Mouse (Mus musculus): ENCODE measurements at regions not wholly inside any gene's neighbourhood (a gene's known extent, or its start where the extent isn't known, plus 50 kb on each side); places are given as distances from the start of the nearest gene placed in this dataset.
A peak's percentile ranks its signal among the peaks of the same experiment; 100 is the strongest.
"Not testable (repeated sequence)": the region's sequence is repeated elsewhere in the genome, so short reads cannot be mapped to it uniquely, and the experiment has no call there.

DNA sequence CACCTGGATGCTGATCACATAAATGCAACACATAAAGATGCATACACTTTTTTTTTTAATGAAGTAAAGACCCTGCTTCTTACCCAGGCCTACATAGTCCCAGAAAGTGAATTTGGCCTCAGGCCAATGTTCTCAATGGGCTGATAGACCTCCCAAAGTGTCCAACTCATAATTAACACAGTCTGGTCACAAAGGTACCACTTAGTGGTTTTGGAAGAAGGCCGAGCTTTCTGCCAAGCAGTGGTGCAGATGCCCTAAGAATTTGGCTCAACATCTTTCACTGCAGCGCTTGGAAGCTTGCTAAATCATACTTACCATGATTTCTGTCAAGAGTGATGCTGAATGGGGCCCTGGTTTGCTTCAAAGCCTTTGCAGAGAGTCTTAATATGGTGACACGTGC, 706.4 kb upstream of the Rag2 start:
- DNase-seq (ENCODE audit: low spot score in 2 of 2) = no peak
- intact Hi-C loops (cut with DNase I) = no loop called here

DNA sequence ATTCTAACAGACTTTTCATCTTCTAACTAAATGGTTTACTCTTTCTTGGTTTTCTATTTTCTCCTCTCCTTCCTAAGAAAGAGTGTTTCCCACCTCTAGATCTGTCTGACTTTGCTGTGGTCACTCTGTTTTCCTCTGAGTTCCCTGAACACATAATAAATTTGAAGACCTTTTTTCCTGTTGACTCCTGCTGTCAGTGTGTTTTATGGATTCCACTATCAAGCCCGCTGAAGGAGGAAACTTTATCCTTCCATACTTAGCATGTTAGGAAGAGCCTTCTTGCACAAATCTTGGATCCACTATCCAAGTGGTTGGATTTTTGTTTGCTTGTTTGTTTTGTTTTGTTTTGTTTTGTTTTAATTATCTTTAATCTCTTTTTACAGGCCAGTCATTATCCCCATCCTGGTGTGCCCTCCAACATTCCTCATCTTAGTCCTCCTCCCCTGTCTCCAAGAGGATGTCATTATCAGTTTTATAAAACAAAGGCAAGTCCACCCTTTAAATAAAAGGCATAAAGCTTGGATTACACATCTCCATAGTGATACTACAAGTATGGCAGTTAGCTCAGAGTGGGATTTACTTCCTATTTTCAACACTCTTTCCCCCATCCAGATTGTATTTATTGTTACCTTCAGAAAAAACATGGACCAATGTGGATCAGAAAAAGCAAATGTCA, 704.8 kb upstream of the Rag2 start:
- intact Hi-C loops (cut with DNase I) = no loop called here
- DNase-seq (ENCODE audit: low spot score in 2 of 2) = no peak

DNA sequence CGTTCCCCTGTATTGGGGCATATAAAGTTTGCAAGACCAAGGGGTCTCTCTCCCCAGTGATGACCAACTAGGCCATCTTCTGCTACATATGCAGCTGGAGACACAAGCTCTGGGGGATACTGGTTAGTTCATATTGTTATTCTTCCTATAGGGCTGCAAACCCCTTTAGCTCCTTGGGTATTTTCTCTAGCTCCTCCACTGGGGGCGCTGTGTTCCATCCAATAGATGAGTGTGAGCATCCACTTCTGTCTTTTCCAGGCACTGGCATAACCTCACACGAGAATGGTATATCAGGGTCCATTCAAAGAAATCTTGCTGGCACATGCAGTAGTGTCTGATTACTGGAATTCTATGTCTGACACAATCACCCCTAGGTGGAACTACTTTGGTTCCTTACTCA, 675.9 kb upstream of the Rag2 start:
- DNase-seq (ENCODE audit: low spot score in 2 of 2); intact Hi-C loops (cut with DNase I): not testable (repeated sequence)

DNA sequence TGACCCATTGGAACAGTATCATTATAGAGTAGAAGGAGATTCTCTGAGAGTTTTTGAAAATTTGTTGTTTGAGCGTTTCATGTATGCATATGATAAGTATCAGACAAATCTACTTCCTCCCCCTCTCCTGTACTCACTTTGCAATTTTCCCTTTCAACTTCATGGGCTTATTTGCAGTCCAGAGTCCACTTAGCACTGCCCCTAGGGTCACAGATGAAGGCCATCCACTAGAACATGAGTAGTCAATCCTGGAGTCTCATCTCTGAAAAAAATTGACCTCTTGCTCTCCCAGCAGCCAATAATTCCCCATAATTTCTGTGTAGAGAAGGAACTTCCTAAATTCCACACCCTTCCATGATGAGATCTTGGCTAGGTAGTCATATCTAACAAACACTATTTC, 665.1 kb upstream of the Rag2 start:
- intact Hi-C loops (cut with DNase I) = no loop called here
- DNase-seq (ENCODE audit: low spot score in 2 of 2) = no peak

GRCm38 (mm10) chr2:100964584-100964983, 659.9 kb upstream of the Rag2 start:
- DNase-seq (ENCODE audit: low spot score in 2 of 2) = no peak
- intact Hi-C loops (cut with DNase I) = no loop called here

GRCm38 (mm10) chr2:100977202-100977601, 647.3 kb upstream of the Rag2 start:
- no peak for DNase-seq (ENCODE audit: low spot score in 2 of 2)
- intact Hi-C loops (cut with DNase I) = no loop called here

GRCm38 (mm10) chr2:100982362-100982761, 642.2 kb upstream of the Rag2 start:
- intact Hi-C loops (cut with DNase I) = no loop called here
- no peak for DNase-seq (ENCODE audit: low spot score in 2 of 2)

DNA sequence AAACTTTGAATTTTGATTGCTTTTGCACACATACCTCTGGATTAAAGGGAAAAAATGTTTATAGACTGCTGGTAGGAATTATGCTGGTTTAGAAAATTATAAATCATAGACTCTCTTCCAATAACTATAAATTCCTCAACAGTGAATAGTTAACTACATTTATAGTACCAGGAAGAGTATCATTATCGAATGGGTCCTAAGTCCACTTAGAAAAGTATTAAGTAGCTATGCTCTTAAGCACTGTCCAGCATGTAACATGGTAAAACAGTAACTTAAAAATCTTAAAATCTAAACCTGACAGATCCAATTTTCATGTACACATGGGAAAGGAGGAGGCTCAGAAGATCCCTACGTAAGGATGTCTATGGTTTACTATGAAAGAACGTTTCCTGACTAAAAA, 609.2 kb upstream of the Rag2 start:
- no peak for DNase-seq (ENCODE audit: low spot score in 2 of 2)
- intact Hi-C loops (cut with DNase I) = no loop called here

DNA sequence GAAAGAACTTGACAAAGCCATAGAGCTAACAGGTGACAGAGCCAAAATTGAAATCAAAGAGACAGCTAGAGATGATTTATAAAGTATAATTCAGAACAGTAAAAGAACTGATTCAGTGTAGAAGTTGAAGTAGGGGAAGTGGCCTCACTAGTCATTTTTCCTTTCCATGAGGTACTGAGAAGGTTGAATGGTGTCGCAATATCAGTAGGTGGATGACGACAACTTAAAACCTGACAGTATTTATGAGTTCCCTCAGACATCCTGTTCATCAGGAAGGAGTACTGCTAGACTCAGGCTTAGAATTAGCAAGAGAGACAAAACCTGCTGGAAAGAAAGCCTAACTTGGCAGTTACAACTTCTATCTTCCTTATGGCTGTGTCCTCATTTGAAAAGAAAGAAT, 605.1 kb upstream of the Rag2 start:
- intact Hi-C loops (cut with DNase I) = no loop called here
- no peak for DNase-seq (ENCODE audit: low spot score in 2 of 2)

DNA sequence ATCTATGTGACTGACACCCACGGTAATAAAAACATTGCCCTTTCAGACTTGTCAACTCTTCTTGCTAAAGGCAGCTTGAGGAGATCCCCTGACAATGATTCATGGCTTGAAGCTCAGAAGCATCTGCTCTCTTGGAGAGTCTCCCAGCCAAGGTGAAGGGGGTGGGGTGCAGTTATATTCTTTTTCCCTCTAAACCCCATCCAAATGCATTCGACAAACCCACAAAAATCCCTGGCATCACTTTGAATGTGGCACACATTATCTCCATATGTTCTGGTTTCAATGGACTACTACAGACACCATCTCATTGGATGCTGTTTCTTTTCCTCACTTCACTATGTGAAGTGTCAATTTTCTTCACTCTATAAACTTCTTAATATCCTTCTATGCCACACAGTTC, 603.0 kb upstream of the Rag2 start:
- peak; percentile 12 to 86 for DNase-seq (ENCODE audit: low spot score in 2 of 2)
- intact Hi-C loops (cut with DNase I) = no loop called here

DNA sequence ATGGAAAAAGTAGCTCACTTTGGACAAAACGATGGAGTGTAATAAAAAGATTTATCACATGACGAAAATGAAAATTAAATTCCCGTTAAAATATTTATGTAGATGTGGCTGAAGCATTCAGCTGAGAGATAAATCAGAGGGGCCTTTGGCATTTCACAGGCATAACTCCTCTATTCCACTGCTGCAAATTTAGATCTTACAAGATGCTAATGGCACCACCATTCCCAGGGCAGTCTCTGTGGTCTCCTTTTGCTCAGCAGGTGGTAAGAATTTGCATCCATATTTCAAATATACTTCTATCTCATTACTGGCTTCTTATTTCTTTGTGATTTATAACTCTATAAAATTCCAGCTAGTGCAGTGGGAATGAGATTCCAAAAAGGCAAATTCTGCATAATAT, 581.5 kb upstream of the Rag2 start:
- DNase-seq (ENCODE audit: low spot score in 2 of 2) = no peak
- intact Hi-C loops (cut with DNase I) = no loop called here

GRCm38 (mm10) chr2:101062939-101063338, 561.6 kb upstream of the Rag2 start:
- DNase-seq (ENCODE audit: low spot score in 2 of 2) = no peak
- intact Hi-C loops (cut with DNase I) = no loop called here

- intact Hi-C loops (cut with DNase I) = no loop called here
Measured at GRCm38 (mm10) chr2:101074990-101075389, 549.5 kb upstream of the Rag2 start.

GRCm38 (mm10) chr2:101080231-101080630, 544.3 kb upstream of the Rag2 start:
- intact Hi-C loops (cut with DNase I) = no loop called here
- DNase-seq (ENCODE audit: low spot score in 2 of 2) = no peak

More at GRCm38 (mm10) chr2:101074990-101075389, 549.5 kb upstream of the Rag2 start:
- DNase-seq (ENCODE audit: low spot score in 2 of 2) = no peak

- peak in 1 of 2 experiments; percentile 5 for DNase-seq (ENCODE audit: low spot score in 2 of 2)
- intact Hi-C loops (cut with DNase I) = no loop called here
Measured at GRCm38 (mm10) chr2:101083813-101084212, 540.7 kb upstream of the Rag2 start.

- DNase-seq (ENCODE audit: low spot score in 2 of 2) = no peak
- intact Hi-C loops (cut with DNase I) = no loop called here
Measured at GRCm38 (mm10) chr2:101084648-101085047, 539.9 kb upstream of the Rag2 start.

DNA sequence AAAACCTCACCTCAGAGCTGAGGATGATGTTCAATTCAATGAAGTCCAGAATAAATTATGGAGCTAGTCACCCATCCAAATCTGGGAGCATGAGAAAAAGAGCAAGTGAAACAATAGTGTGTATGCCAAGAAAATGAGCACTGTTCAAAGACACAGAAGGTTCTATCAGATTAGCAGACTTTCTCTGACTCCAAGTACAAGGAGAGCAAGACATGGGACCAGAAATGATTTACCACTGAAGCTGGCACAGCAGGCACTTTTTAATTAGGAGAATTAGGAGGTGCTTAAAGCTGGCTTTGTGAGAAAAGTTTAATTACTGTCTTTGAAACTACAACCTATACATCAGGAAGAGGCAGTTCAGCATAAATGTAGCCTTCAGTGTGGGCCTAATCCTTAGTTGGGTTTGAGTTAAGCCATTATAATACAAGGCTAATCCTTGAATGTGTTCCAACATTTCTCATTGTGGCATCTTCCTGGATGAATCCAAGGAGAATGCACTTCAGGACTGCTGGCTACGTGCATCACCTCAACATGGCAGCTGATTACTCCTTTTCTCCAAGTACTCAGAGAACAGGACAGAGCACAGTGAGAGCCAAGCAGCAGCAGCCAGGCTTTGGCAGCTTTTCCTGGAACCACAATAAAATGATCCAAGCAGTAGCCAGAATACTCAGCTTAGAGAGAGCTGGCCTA, 517.2 kb upstream of the Rag2 start:
- intact Hi-C loops (cut with DNase I) = no loop called here
- DNase-seq (ENCODE audit: low spot score in 2 of 2) = peak in 1 of 2 experiments; percentile 15

- intact Hi-C loops (cut with DNase I) = no loop called here
- DNase-seq (ENCODE audit: low spot score in 2 of 2) = no peak
Measured at GRCm38 (mm10) chr2:101136867-101137266, 487.7 kb upstream of the Rag2 start.

DNA sequence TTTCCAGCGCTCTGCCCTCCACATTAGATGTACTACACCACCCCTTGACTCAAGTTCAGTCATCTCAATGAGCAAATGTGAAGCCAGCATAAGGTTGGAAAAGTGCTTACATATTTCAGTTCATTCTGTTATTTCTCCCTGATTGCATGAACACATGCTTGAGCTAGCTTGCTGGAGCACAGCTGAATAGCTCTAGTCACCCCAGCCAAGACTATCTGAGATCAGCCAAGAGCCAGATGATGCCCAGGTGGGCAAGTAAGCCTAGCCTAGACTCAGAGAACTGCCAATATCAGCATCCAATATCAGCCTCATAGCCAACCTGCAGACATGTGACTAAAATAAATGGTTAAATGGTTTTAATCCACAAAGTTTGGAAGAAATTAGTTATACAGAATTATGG, 484.6 kb upstream of the Rag2 start:
- DNase-seq (ENCODE audit: low spot score in 2 of 2) = no peak
- intact Hi-C loops (cut with DNase I) = no loop called here

DNA sequence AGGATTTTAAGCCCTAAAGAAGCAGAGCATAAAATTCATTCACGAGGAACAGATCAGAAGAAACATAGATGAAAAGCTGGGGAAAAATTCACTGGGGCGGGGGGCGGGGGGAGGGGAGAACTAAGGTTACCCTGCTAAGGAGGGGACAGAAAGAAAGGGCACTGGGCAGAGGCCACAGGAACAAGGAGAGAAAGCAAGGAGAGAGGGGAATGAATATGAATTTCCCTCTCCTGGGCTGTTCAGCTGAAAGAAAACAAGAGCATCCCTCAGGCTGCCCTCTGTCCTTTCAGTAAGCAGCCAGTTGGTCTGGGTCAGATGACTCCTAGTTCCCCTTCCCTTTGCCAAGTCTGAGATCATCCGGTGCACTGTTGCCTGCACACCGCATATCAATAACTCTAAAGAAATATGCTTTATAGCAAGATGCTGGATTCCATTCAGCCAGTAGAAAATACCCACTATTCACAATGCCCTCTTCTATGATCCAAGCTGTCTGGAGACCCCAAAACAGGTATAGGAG, 467.7 kb upstream of the Rag2 start:
- intact Hi-C loops (cut with DNase I) = loop anchor here (5.0 kb wide), 1 partner anchor 1920 kb away; no protein-coding TSS in a partner anchor
- no peak for DNase-seq (ENCODE audit: low spot score in 2 of 2)

DNA sequence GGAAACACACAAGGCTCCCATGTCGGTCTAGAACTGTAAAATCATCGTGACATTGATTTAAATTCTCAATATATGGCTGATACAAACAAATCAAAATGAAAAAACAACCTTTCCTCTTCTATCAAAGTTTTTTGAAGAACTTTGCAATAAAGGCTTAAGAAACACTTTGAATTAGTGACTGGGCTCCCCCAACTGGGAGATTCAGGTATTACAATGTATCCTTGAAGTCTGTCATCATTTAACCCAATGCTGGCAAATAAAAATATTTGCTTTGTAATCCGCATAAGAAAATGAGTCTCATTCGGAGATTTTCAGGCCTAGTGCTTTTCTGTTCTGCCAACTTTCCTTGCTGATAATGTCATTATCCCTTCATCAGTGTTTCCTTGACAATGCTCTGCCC, 465.2 kb upstream of the Rag2 start:
- DNase-seq (ENCODE audit: low spot score in 2 of 2) = peak; percentile 56 to 71
- intact Hi-C loops (cut with DNase I) = loop anchor here (5.0 kb wide), 1 partner anchor 1922 kb away; no protein-coding TSS in a partner anchor

All from left cerebral cortex, postnatal 25 days (tissue).